30 mouse cellular contexts compared by ENCODE assay signal in the genomic region with DNA sequence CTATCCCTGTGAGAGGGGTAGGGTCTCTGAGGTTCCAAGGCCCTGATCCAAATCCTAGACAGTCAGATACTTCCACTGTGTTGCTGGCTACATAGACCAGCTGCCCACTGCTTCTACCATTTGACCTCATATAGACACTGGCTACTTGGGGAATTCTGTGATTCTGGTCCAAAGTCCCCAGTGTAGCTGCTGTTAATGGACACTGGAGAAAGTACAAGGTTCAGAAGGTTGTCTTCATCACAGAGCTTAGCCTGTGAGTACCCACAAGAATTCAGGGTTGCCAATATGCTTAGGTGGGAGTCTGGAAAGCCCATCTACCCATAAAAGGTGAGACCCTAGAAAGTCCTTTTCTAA. TPM values are rescaled to one million over a fixed set of nuclear protein-coding genes. Genes with fewer than 3 reads are reported as not detected.
DNase-seq lines count a peak whose midpoint lies in the region; ATAC-seq and TF ChIP-seq lines count a peak whose summit lies in the region.
"Had no signal": no experiment of that assay in that cellular context is flagged by ENCODE, and none has a peak within 500 bp of the region (broad histone marks: within the 10 kb centered on the region; RNA-seq: fewer than 3 reads in every experiment).

No protein-coding gene starts in this region.

- no peak for TF ChIP-seq CTCF in left cerebral cortex, adult 2 months (IDR thresholded peaks at IDR 0.05)
- no peak for TF ChIP-seq CTCF in kidney, postnatal 0 days (IDR thresholded peaks at IDR 0.05; ENCODE audit: low read depth)
- TF ChIP-seq CTCF in small intestine, adult 2 months (IDR thresholded peaks at IDR 0.05; ENCODE audit: extremely low read depth, insufficient read length, insufficient replicate concordance, low read depth, low read length), result no peak

- H3K36me3 ChIP-seq in intestine, embryonic 16.5 days (ENCODE audit: control insufficient read depth, insufficient read depth, low read length), result no peaks in the 10 kb centered on the region
- H3K36me3 ChIP-seq in intestine, embryonic 15.5 days, result no peaks in the 10 kb centered on the region
- H3K36me3 ChIP-seq in kidney, postnatal 0 days (ENCODE audit: insufficient read depth, low read length), result no peaks in the 10 kb centered on the region
- no peaks in the 10 kb centered on the region for H3K36me3 ChIP-seq in small intestine, adult 2 months (ENCODE audit: control insufficient read depth, insufficient read depth, low read length)
- H3K36me3 ChIP-seq: embryonic facial prominence, embryonic 12.5 days; heart, embryonic 15.5 days; midbrain, embryonic 10.5 days; neural tube, embryonic 13.5 days; stomach, embryonic 15.5 days had no signal

- no peak overlapping the region for H3K9ac ChIP-seq in intestine, embryonic 16.5 days (ENCODE audit: low read depth, low read length)
- H3K9ac ChIP-seq in intestine, embryonic 15.5 days, result no peak overlapping the region
- H3K9ac ChIP-seq in kidney, postnatal 0 days (ENCODE audit: low read depth, low read length), result no peak overlapping the region
- H3K9ac ChIP-seq: embryonic facial prominence, embryonic 12.5 days; heart, embryonic 15.5 days; hindbrain, embryonic 14.5 days; neural tube, embryonic 13.5 days; stomach, embryonic 15.5 days had no signal

- peak; percentile 69 for ATAC-seq in intestine, embryonic 16.5 days
- no peak; the same call in 1 of the 2 replicates for ATAC-seq in intestine, embryonic 15.5 days
- ATAC-seq in kidney, postnatal 0 days (replicated peaks; ENCODE audit: low FRiP score, low read depth), result peak; percentile 71
- ATAC-seq: activated CD4-positive, CD25-positive, alpha-beta regulatory T cell, adult 4 months; midbrain, embryonic 16.5 days had no signal

- no peak for DNase-seq in left cerebral cortex, adult 2 months (ENCODE audit: extremely low spot score in 1 of 2, low spot score in 2 of 2)
- no peak for DNase-seq in left cerebral cortex, postnatal 4 days
- DNase-seq in kidney, postnatal 0 days (ENCODE audit: low spot score), result no peak
- no peak for DNase-seq in right cerebral cortex, postnatal 14 days
- DNase-seq in left cerebral cortex, postnatal 14 days (ENCODE audit: low spot score in 2 of 2), result no peak
- DNase-seq: adrenal gland, postnatal 10 days; cerebellum, adult 18-20 months; cerebellum, postnatal 14 days; gastrocnemius, postnatal 36 days; heart, postnatal 36 days; lung, adult 18-20 months; lung, postnatal 10 days; thymus, adult 18-20 months; thymus, postnatal 36 days had no signal

- H3K4me1 ChIP-seq in intestine, embryonic 16.5 days (ENCODE audit: control insufficient read depth, insufficient read depth, low read length), result 0 out of 2 replicates have a peak, but pooled peaks cover 2% of the 10 kb centered on the region
- peaks cover 6% of the 10 kb centered on the region; the same call in 1 of the 2 replicates for H3K4me1 ChIP-seq in intestine, embryonic 15.5 days (replicated peaks)
- H3K4me1 ChIP-seq in kidney, postnatal 0 days (replicated peaks; ENCODE audit: insufficient read depth, low read length), result no peaks in the 10 kb centered on the region
- H3K4me1 ChIP-seq in small intestine, adult 2 months (ENCODE audit: control insufficient read depth, insufficient read depth, insufficient read length, low read length), result peaks cover 17% of the 10 kb centered on the region
- H3K4me1 ChIP-seq: embryonic facial prominence, embryonic 12.5 days; heart, embryonic 15.5 days; midbrain, embryonic 10.5 days; neural tube, embryonic 13.5 days; stomach, embryonic 15.5 days had no signal

- H3K4me2 ChIP-seq in intestine, embryonic 16.5 days (ENCODE audit: low read depth, low read length), result no peak overlapping the region
- no peak overlapping the region for H3K4me2 ChIP-seq in intestine, embryonic 15.5 days (replicated peaks)
- no peak overlapping the region for H3K4me2 ChIP-seq in kidney, postnatal 0 days (ENCODE audit: low read length)
- H3K4me2 ChIP-seq: embryonic facial prominence, embryonic 12.5 days; heart, embryonic 15.5 days; hindbrain, embryonic 14.5 days; neural tube, embryonic 13.5 days; stomach, embryonic 15.5 days had no signal

- no peak overlapping the region for H3K4me3 ChIP-seq in intestine, embryonic 16.5 days (ENCODE audit: low read length)
- no peak overlapping the region for H3K4me3 ChIP-seq in intestine, embryonic 15.5 days (replicated peaks)
- no peak overlapping the region for H3K4me3 ChIP-seq in left cerebral cortex, adult 2 months
- no peak overlapping the region for H3K4me3 ChIP-seq in kidney, postnatal 0 days (replicated peaks; ENCODE audit: low read depth, low read length)
- no peak overlapping the region for H3K4me3 ChIP-seq in small intestine, adult 2 months (ENCODE audit: low read depth, low read length)
- H3K4me3 ChIP-seq: embryonic facial prominence, embryonic 12.5 days; heart, embryonic 15.5 days; midbrain, embryonic 10.5 days; myocyte; neural tube, embryonic 13.5 days; stomach, embryonic 15.5 days had no signal

- no peaks in the 10 kb centered on the region for H3K9me3 ChIP-seq in intestine, embryonic 16.5 days (ENCODE audit: control insufficient read depth, low read length)
- H3K9me3 ChIP-seq in intestine, embryonic 15.5 days, result no peaks in the 10 kb centered on the region
- H3K9me3 ChIP-seq in kidney, postnatal 0 days (replicated peaks; ENCODE audit: low read length), result no peaks in the 10 kb centered on the region
- H3K9me3 ChIP-seq: embryonic facial prominence, embryonic 12.5 days; heart, embryonic 15.5 days; midbrain, embryonic 10.5 days; neural tube, embryonic 13.5 days; stomach, embryonic 15.5 days had no signal

- no peak for TF ChIP-seq POLR2A in small intestine, adult 2 months (IDR thresholded peaks at IDR 0.05; ENCODE audit: low read depth, low read length)

- intact Hi-C loops in left cerebral cortex, adult 2 months (cut with DNase I), result no loop called here
- intact Hi-C loops in left cerebral cortex, postnatal 4 days (cut with DNase I), result no loop called here
- intact Hi-C loops in left cerebral cortex, postnatal 14 days (cut with DNase I), result no loop called here

- no peaks in the 10 kb centered on the region for H3K27me3 ChIP-seq in intestine, embryonic 16.5 days (replicated peaks; ENCODE audit: control insufficient read depth, insufficient read depth, low read length)
- no peaks in the 10 kb centered on the region; the same call in 1 of the 2 replicates for H3K27me3 ChIP-seq in intestine, embryonic 15.5 days (replicated peaks)
- H3K27me3 ChIP-seq in kidney, postnatal 0 days (ENCODE audit: insufficient read depth, low read length), result no peaks in the 10 kb centered on the region
- H3K27me3 ChIP-seq in small intestine, adult 2 months (ENCODE audit: control insufficient read depth, insufficient read depth, low read length), result no peaks in the 10 kb centered on the region
- H3K27me3 ChIP-seq: embryonic facial prominence, embryonic 12.5 days; neural tube, embryonic 13.5 days; stomach, embryonic 15.5 days had no signal

- no peak overlapping the region for H3K27ac ChIP-seq in intestine, embryonic 16.5 days (ENCODE audit: low read length)
- H3K27ac ChIP-seq in intestine, embryonic 15.5 days, result no peak overlapping the region
- peak overlapping the region; percentile 24; the same call in 1 of the 2 replicates for H3K27ac ChIP-seq in left cerebral cortex, adult 2 months
- peak overlapping the region; percentile 32; the same call in 1 of the 2 replicates for H3K27ac ChIP-seq in kidney, postnatal 0 days
- H3K27ac ChIP-seq in small intestine, adult 2 months (ENCODE audit: insufficient read depth, low read depth, low read length), result peak overlapping the region; percentile 67
- H3K27ac ChIP-seq: embryonic facial prominence, embryonic 12.5 days; heart, embryonic 15.5 days; hindbrain, embryonic 14.5 days; midbrain, embryonic 10.5 days; neural tube, embryonic 13.5 days; stomach, embryonic 15.5 days had no signal

RNA-seq across cellular contexts. Expression of a gene that starts 4.9 kb away (rescaled TPM):
- 1.2 and 2.1 TPM in 2 replicates for polyA plus RNA-seq in intestine, embryonic 16.5 days (2015; fragmentation: Nextera tagmentation; extraction: Ambion mirVana)
- 0.85 and 1.2 TPM in 2 replicates for polyA plus RNA-seq in intestine, embryonic 15.5 days (2015; fragmentation: Nextera tagmentation; extraction: Ambion mirVana)
- under 1 TPM; 0.26 to 0.66 TPM for total RNA-seq in left cerebral cortex, adult 2 months (2021)
- not detected for total RNA-seq in left cerebral cortex, postnatal 4 days (2021)
- polyA plus RNA-seq in kidney, postnatal 0 days (2015; fragmentation: Nextera tagmentation; extraction: Ambion mirVana), result 23.5 and 24.3 TPM in 2 replicates
- 8.1 and 11.5 TPM in 2 replicates for polyA plus RNA-seq in small intestine, adult 2 months (2012; rRNA removed)
- total RNA-seq in left cerebral cortex, postnatal 14 days (2021), result 1 to 10 TPM in 1 of 2 experiments, under 1 TPM in 1; 0.55 to 1.1 TPM
- total RNA-seq: gastrocnemius, adult 18-20 months; gastrocnemius, postnatal 36 days; heart, adult 8-10 months; heart, postnatal 36 days had no signal
- polyA plus RNA-seq: forebrain, embryonic 11.5 days; heart, embryonic 15.5 days; limb, embryonic 11.5 days; midbrain, embryonic 10.5 days; midbrain, embryonic 16.5 days; myocyte; neural tube, embryonic 13.5 days had no signal

RNA-seq across cellular contexts. Expression of a gene that starts 25.1 kb away (rescaled TPM):
- polyA plus RNA-seq in intestine, embryonic 16.5 days (2015; fragmentation: Nextera tagmentation; extraction: Ambion mirVana), result 44.0 and 48.1 TPM in 2 replicates
- 44.0 and 47.7 TPM in 2 replicates for polyA plus RNA-seq in intestine, embryonic 15.5 days (2015; fragmentation: Nextera tagmentation; extraction: Ambion mirVana)
- 10 to 100 TPM; 32.9 to 35.2 TPM for total RNA-seq in left cerebral cortex, adult 2 months (2021)
- 10 to 100 TPM; 23.6 to 26.2 TPM for total RNA-seq in left cerebral cortex, postnatal 4 days (2021)
- polyA plus RNA-seq in kidney, postnatal 0 days (2015; fragmentation: Nextera tagmentation; extraction: Ambion mirVana), result 52.3 and 53.5 TPM in 2 replicates
- 4.5 and 10.0 TPM in 2 replicates for polyA plus RNA-seq in small intestine, adult 2 months (2012; rRNA removed)
- 10 to 100 TPM; 29.8 to 30.6 TPM for total RNA-seq in left cerebral cortex, postnatal 14 days (2021)

RNA-seq across cellular contexts. Expression of a gene that starts 48.8 kb away (rescaled TPM):
- polyA plus RNA-seq in intestine, embryonic 16.5 days (2015; fragmentation: Nextera tagmentation; extraction: Ambion mirVana), result 0.09 TPM in 2 replicates
- polyA plus RNA-seq in intestine, embryonic 15.5 days (2015; fragmentation: Nextera tagmentation; extraction: Ambion mirVana), result 0.11 and 0.18 TPM in 2 replicates
- 10 to 100 TPM; 19.3 to 22.2 TPM for total RNA-seq in left cerebral cortex, adult 2 months (2021)
- total RNA-seq in left cerebral cortex, postnatal 4 days (2021), result 10 to 100 TPM; 26.4 to 31.4 TPM
- polyA plus RNA-seq in kidney, postnatal 0 days (2015; fragmentation: Nextera tagmentation; extraction: Ambion mirVana), result 0.09 and 0.12 TPM in 2 replicates
- polyA plus RNA-seq in small intestine, adult 2 months (2012; rRNA removed), result 0.03 TPM in 1 of 2 replicates, not detected in the other
- 10 to 100 TPM; 24.1 to 24.9 TPM for total RNA-seq in left cerebral cortex, postnatal 14 days (2021)
- total RNA-seq: gastrocnemius, adult 18-20 months; gastrocnemius, postnatal 36 days; heart, adult 8-10 months; heart, postnatal 36 days had no signal
- polyA plus RNA-seq: heart, embryonic 15.5 days; myocyte had no signal

Comparison
In these comparisons a context has a peak if more than half of its experiments do, and no peak if none do; other contexts are left out.
1. H3K27ac ChIP-seq: peak in left cerebral cortex, adult 2 months (single experiment), kidney, postnatal 0 days (single experiment) and small intestine, adult 2 months (single experiment); none in intestine, embryonic 16.5 days (single experiment) and intestine, embryonic 15.5 days (single experiment).